Mouse (Mus musculus) left cerebral cortex, adult 2 months (tissue): ENCODE data around the gene Trim8. TPM values are rescaled to one million over a fixed set of nuclear protein-coding genes. Genes with fewer than 3 reads are reported as not detected.

Experiments
- DNase-seq, 2 experiments: peaks; one replicate each; pipeline ENCODE4 v3.0.0; 2021 to 2022; ENCODE audit warnings: low spot score in 2 of 2, mixed read lengths in 1 of 2; ENCODE audit errors: extremely low spot score in 1 of 2
- H3K27ac ChIP-seq: fragments of 200-600 bp; 2 replicates; pipeline ENCODE4 v1.8.1; 2022
- H3K4me3 ChIP-seq: fragments of 200-600 bp; 2 replicates; pipeline ENCODE4 v1.8.1; 2022
- CTCF ChIP-seq: fragments of 200-600 bp; IDR thresholded peaks from 2 replicates; pipeline ENCODE4 v1.8.1; 2022; ENCODE audit warnings: antibody characterized with exemption, mild to moderate bottlenecking, moderate library complexity
- intact Hi-C: fragments of 180-260 bp; cut with DNase I; formaldehyde crosslinking; loops from one replicate; pipeline ENCODE4 v1.15.1; 2025
- total RNA-seq, 2 experiments: library from RNA; stranded (reverse); gene quantifications; 2 replicates each; pipeline ENCODE4 v1.2.3; 2021

Gene Trim8
- total RNA-seq, 2 experiments from 2014 or later, result 114 to 121 TPM

DNA sequence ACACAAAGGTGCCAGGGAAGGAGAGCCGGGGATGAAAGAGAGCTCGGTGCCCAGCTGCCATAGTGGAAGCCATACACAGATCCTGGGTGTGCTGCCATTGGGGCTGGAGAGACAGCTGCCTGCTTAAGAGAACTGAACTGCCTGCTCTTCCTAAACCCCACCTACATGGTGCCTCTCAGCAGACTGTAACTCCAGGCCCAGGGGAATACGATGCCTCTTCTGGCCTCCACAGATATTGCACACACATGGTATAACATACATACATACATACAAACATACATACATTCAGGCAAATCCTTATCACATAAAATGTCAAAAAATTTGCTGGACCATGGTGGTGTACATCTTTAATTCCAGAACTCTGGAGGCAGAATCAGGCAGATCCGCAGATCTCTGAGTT is 38.1 kb upstream of the Trim8 start:
- TF ChIP-seq CTCF, result no peak
- no peak for DNase-seq
- intact Hi-C loops, result no loop called here
- H3K27ac ChIP-seq, result no peak overlapping the region
- H3K4me3 ChIP-seq, result no peak overlapping the region

GRCm38 (mm10) chr19:46466160-46466559 is 35.3 kb upstream of the Trim8 start:
- Histone ChIP-seq H3K27ac (no peak overlapping the region), H3K4me3 (no peak overlapping the region)
- intact Hi-C loops, result no loop called here
- DNase-seq, result no peak
- no peak for TF ChIP-seq CTCF

GRCm38 (mm10) chr19:46467051-46467503 is 34.4 kb upstream of the Trim8 start:
- DNase-seq, result no peak
- H3K4me3 ChIP-seq, result no peak overlapping the region
- H3K27ac ChIP-seq, result no peak overlapping the region
- intact Hi-C loops, result no loop called here
- no peak for TF ChIP-seq CTCF

- DNase-seq, result no peak
- intact Hi-C loops, result no loop called here
- H3K4me3 ChIP-seq, result no peak overlapping the region
- TF ChIP-seq CTCF, result no peak
- peak overlapping the region; percentile 70; the same call in 1 of the 2 replicates for H3K27ac ChIP-seq
Measured at GRCm38 (mm10) chr19:46470364-46471240, 30.9 kb upstream of the Trim8 start.

DNA sequence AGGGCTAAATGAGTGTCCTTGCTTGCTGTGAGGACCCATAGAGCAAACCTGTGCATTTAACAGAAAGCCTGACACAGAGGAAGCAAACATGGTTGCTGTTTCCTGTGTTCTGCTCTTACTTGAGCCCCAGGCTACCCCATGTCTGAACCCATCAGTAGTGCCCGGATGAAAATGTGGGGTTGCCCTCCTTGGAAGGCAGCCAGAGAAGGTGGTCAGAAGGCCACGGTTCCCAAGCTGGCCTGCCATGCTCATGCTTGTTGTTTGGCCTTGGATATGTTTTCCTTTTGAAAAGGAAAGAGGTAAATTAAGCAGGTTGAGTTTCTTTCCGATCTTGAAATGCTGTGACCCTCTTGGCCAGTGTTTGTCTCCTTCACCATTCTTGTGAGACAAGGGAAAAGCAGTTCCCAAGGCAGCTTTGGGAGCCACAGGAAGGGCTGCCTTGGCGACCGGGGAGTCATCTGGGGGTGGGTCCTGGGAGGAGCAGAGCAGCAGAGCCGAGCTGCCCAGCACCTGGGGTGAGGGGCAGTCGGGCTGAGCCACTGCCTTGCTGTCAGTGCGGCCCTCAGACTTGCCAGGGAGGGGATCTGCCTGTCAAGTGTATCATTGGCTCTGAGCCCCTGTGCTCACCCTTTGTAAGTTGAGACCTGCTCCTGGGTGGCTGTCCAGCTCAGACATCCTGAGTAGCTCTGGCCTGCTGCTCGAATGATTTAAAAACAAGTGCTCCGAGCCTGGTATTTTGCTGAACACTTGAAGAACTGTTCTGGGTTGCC is 30.0 kb upstream of the Trim8 start:
- intact Hi-C loops, result no loop called here
- Histone ChIP-seq H3K27ac (peak overlapping the region; percentile 70), H3K4me3 (no peak overlapping the region)
- DNase-seq, result no peak
- no peak for TF ChIP-seq CTCF

DNA sequence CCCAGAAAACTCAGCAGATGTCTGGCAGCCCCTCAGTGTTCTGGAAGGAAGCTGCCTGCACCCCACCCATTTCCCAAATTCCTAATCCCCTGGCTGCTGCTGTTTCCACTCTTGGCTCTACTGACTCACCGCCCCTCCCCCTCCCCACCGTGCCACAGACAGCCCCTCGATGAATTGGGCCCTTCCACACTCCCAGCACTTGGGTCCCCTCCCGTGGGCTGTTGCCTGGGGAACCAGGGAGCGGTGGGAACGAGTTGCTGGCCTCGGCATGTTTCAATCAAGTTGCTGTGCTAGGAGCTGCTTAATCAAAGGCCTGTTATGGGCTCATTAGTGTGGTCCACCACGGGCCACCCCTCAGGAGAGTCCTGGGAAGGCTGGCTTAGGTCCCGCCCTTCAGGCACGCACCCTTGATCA is 24.1 kb upstream of the Trim8 start:
- Histone ChIP-seq H3K4me3 (no peak overlapping the region), H3K27ac (peak overlapping the region; percentile 6; the same call in 1 of the 2 replicates)
- peak in 1 of 2 experiments; percentile 46 for DNase-seq
- TF ChIP-seq CTCF, result no peak
- intact Hi-C loops, result no loop called here

DNA sequence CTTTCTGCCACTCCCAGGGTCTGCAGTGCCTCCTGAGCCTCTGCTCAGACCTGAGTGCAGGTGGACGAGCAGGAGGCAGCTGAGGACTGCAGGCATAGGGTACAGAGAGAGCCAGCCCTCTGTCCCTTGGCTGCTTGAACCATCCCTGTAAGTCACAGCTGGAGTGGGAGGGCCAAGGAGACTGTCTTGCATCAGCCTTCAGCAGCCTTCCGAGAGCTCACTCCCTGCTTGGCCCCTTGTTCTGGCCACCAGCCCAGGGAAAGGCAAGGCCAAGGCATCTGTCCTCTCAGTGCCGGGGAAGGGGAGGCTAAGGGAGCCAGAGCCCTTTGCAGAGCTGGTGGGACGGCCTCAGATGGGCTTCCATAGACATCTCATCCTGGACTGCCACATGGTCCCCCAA is 23.3 kb upstream of the Trim8 start:
- DNase-seq, result no peak
- intact Hi-C loops, result no loop called here
- Histone ChIP-seq H3K27ac (peak overlapping the region; percentile 78), H3K4me3 (no peak overlapping the region)
- TF ChIP-seq CTCF, result no peak

GRCm38 (mm10) chr19:46478826-46479225 is 22.7 kb upstream of the Trim8 start:
- Histone ChIP-seq H3K27ac (peak overlapping the region; percentile 78), H3K4me3 (no peak overlapping the region)
- TF ChIP-seq CTCF, result no peak
- no peak for DNase-seq
- intact Hi-C loops, result no loop called here

DNA sequence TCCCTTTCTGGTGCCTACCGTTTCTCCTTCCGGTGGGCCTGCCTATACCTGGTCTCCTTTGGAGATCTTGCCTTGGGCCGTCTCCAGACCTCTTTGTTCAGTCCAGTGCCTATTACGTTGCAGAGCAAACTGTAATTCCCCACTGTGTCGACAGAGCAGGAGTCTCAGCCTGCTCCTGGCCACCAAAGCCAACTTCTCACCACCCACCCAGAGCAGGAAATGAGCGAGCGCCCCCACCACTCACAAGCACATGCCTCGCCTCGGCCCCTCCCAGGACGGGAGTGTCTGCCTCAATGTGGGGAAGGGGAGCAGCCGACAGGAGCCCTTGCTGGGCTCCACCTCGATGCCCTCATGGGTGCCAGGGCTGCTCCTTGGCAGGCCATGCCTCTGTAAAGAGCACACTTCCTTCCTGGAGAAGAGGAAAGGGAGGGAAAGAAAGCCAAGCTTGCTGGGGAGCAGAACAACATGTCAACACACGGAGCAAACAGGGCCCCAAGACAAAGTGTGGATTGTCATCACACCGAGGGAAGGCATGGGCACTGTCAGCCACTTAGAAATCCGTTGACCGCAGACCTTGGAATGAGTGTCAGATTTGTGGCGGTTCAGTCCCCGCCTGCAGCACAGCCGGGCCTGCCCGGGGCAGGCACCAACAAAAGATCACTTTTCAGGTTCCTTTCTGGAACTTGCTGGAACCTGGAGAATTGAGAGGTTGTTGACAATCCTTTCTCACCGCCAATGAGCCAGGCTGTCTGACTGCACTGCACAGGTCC is 22.0 kb upstream of the Trim8 start:
- peak overlapping the region; percentile 8; the same call in 1 of the 2 replicates for H3K27ac ChIP-seq
- DNase-seq, result no peak
- no peak overlapping the region for H3K4me3 ChIP-seq
- TF ChIP-seq CTCF, result no peak
- intact Hi-C loops, result no loop called here

DNA sequence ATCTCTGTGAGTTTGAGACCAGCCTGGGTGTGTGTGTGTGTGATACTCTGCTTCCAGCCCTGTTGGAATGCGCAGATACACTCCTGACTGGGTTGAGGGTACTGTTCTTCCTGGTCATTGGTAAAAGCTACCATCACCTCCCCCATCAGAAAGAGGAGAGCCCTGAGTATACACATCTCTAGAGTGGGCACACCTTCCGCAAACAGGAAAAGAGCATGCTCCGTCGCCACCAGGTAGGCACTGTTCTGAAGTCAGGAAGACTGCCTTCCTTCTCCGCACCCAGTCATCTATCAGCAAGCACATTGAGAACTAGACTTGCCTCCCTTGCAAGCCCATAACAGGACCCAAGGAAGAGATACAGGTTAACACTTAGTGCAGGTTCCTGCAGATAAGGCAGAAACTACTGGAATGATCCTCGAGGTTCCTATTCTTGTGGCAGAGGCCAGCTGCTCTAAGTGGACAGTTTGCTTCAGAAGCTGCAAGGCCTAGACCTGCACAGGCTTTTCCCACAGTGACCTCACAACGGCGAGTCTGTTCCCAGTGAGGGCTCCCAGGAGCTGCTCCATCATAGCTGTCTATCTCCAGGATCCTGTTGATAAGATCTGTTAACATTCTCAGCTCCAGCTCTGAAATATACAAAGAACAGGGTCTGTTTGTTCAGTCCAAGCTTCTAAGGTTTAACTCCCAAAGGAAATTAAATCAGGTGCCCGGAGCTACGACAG is 20.7 kb upstream of the Trim8 start:
- Histone ChIP-seq H3K4me3 (no peak overlapping the region), H3K27ac (no peak overlapping the region)
- no peak for TF ChIP-seq CTCF
- DNase-seq, result no peak
- intact Hi-C loops, result no loop called here

- TF ChIP-seq CTCF, result no peak
- H3K27ac ChIP-seq, result no peak overlapping the region
- H3K4me3 ChIP-seq, result no peak overlapping the region
- intact Hi-C loops, result no loop called here
- DNase-seq, result no peak
Measured at GRCm38 (mm10) chr19:46481352-46481751, 20.1 kb upstream of the Trim8 start.
